Mouse (Mus musculus) liver, embryonic 12.5 days (tissue): ENCODE measurements around the gene Adh6b. TPM values are rescaled to one million over a fixed set of nuclear protein-coding genes. Genes with fewer than 3 reads are reported as not detected.

Experiments
- ATAC-seq: fragments of 200-750 bp; cut with Nextera tagmentation; 2 replicates; pipeline ENCODE4 v1.8.0; 2017; ENCODE audit warnings: moderate number of reproducible peaks, mild to moderate bottlenecking, moderate library complexity
- H3K27ac ChIP-seq: fragments of 300-500 bp; sonication (generic); 2 replicates; pipeline ENCODE4 v1.5.1; 2016; ENCODE audit warnings: mild to moderate bottlenecking
- H3K27me3 ChIP-seq: fragments of 300-500 bp; sonication (generic); replicated peaks from 2 replicates; pipeline ENCODE4 v1.6.1; 2016; ENCODE audit warnings: mild to moderate bottlenecking, moderate library complexity
- H3K36me3 ChIP-seq: fragments of 300-500 bp; sonication (generic); 2 replicates; pipeline ENCODE4 v1.6.1; 2016; ENCODE audit warnings: mild to moderate bottlenecking, moderate library complexity
- H3K4me1 ChIP-seq: fragments of 300-500 bp; sonication (generic); 2 replicates; pipeline ENCODE4 v1.6.1; 2016
- H3K4me2 ChIP-seq: fragments of 300-500 bp; sonication (generic); 2 replicates; pipeline ENCODE4 v1.6.1; 2016; ENCODE audit warnings: mild to moderate bottlenecking, moderate library complexity
- H3K4me3 ChIP-seq: fragments of 300-500 bp; sonication (generic); 2 replicates; pipeline ENCODE4 v1.5.1; 2016; ENCODE audit warnings: mild to moderate bottlenecking, moderate library complexity
- H3K9ac ChIP-seq: fragments of 300-500 bp; sonication (generic); 2 replicates; pipeline ENCODE4 v1.6.1; 2016; ENCODE audit warnings: mild to moderate bottlenecking, moderate library complexity
- H3K9me3 ChIP-seq: fragments of 300-500 bp; sonication (generic); replicated peaks from 2 replicates; pipeline ENCODE4 v1.6.1; 2016; ENCODE audit warnings: mild to moderate bottlenecking, moderate library complexity
- WGBS: fragments of 180-500 bp; shearing (Covaris S2); methylation state at CpG from one replicate; pipeline ENCODE4 v1.1.7; 2016; ENCODE audit not compliant: insufficient replicate concordance; 5-methylcytosine and 5-hydroxymethylcytosine counted together
- polyA plus RNA-seq: library from polyadenylated mRNA; unstranded; fragments of >200 nt; fragmentation: Nextera tagmentation; extraction: Ambion mirVana; gene quantifications from 2 replicates; pipeline ENCODE4 v1.2.1, GENCODE M21; 2016

Adh6b gene
- 0.41 and 0.68 TPM in 2 replicates for polyA plus RNA-seq

DNA sequence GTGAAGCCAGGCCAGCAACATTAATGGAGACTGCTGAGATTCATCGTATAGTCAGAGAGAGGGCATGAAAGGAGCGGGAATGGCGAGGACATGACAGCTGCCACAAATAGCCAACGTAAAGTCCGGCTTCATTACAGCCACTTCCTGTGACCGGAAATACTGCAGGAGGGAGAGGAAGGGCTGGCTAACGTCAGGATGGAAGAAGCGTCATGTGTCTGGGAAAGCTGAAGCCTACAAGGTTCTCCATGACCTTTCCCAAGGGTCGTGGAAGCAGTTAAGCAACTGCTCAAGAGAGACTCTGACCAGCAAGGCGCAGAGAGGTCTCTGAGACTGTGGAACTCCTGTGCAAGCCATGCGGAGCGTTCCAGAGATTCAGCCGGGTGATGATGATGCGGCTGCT lies at the start of gene Adh6b:
Gene Adh6b (plus strand): TSS at position 305 of the 400 bp plus-strand sequence.
- Histone ChIP-seq H3K27me3 (no peaks in the 10 kb centered on the region), H3K4me2 (no peak within 1 kb of the TSS), H3K36me3 (no peaks in the 10 kb centered on the region), H3K27ac (no peak within 1 kb of the TSS), H3K9me3 (no peaks in the 10 kb centered on the region), H3K4me1 (no peaks in the 10 kb centered on the region), H3K9ac (no peak within 1 kb of the TSS), H3K4me3 (no peak within 1 kb of the TSS)
- 56% methylated on average over 14 of the region's 14 CpGs for whole genome bisulfite sequencing
- ATAC-seq: no peak

DNA sequence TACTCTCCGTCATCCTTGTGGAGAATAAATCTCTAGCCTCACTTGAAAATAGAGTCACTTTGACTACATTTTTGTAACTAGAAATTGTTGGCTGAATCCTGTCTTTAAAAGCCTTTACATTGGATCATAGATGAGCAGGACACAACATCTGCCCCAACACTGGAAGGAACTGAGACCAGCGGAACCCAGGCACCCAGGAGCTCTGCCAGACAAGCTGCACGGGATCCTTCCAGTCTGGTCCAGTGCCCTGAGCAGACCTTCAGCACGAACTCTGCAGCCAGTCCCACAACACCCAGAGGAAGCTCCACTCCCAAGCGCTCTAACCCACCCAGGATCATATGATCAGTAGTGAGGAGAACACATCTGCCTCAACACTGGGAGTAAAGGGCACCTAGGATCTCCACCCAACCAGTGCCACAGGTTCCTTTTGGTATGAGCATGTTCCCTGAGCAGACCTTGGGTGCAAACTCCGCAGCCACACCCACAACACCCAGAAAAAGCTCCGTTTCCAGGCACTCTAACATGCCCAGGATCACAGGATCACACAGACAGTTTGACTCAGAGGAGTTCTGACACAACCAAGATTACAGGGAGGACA lies 48.2 kb upstream of the Adh6b start:
- Histone ChIP-seq H3K4me3 (no peak overlapping the region), H3K4me2 (no peak overlapping the region), H3K36me3 (no peaks in the 10 kb centered on the region), H3K9ac (no peak overlapping the region), H3K9me3 (peaks cover 7% of the 10 kb centered on the region; the same call in 1 of the 2 replicates), H3K4me1 (no peaks in the 10 kb centered on the region), H3K27me3 (no peaks in the 10 kb centered on the region), H3K27ac (no peak overlapping the region)
- no peak for ATAC-seq
- 69% methylated on average over 7 of the region's 7 CpGs for WGBS

DNA sequence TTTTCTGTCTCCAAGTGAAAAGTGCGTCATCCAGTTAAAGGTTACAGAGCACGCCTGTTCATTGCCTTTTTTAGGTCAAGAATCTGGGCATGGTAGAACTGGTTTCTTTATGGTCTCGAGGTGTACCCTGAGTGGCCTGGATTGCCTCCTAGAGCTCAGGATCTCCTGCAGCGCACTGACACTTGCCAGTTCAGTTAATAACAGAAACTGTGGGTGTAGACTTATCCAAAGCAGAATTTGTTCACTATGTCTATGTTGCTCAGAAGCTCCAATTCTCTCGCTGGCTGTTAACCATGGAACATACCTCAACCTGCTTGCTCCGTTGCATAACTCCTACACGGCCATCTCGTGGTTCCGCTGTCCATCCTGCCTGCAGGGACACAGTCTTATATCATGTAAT lies 41.4 kb upstream of the Adh6b start:
- H3K27ac ChIP-seq: no peak overlapping the region
- no peak overlapping the region for H3K4me3 ChIP-seq
- no peaks in the 10 kb centered on the region for H3K4me1 ChIP-seq
- ATAC-seq: no peak
- peaks cover 7% of the 10 kb centered on the region; the same call in 1 of the 2 replicates for H3K9me3 ChIP-seq
- H3K9ac ChIP-seq: no peak overlapping the region
- H3K27me3 ChIP-seq: no peaks in the 10 kb centered on the region
- H3K36me3 ChIP-seq: no peaks in the 10 kb centered on the region
- WGBS: 78% methylated on average over 9 of the region's 9 CpGs
- H3K4me2 ChIP-seq: no peak overlapping the region

DNA sequence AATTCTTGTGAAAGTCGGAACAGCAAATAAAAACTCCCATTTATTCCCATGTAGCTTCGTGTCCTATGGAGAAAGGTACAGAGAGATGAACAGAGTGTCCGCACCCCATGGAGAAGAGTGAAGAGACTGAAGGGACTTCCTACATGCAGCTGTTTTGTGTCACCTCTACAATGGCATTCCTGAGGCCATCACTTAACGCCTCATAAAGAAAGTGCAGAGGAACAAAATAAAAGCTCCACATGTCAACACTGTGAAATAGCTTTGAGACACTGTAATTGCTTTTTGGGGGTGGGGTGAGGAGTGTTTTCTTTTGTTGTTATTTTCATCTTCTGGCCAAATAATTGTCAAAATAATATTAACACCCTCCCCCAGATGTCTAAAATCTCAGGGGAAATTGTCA lies 38.9 kb upstream of the Adh6b start:
- WGBS: 71% methylated on average over 4 of the region's 4 CpGs
- Histone ChIP-seq H3K36me3 (no peaks in the 10 kb centered on the region), H3K4me2 (no peak overlapping the region), H3K4me1 (no peaks in the 10 kb centered on the region), H3K9ac (no peak overlapping the region), H3K9me3 (peaks cover 7% of the 10 kb centered on the region; the same call in 1 of the 2 replicates), H3K27ac (no peak overlapping the region), H3K27me3 (no peaks in the 10 kb centered on the region), H3K4me3 (no peak overlapping the region)
- no peak for ATAC-seq

DNA sequence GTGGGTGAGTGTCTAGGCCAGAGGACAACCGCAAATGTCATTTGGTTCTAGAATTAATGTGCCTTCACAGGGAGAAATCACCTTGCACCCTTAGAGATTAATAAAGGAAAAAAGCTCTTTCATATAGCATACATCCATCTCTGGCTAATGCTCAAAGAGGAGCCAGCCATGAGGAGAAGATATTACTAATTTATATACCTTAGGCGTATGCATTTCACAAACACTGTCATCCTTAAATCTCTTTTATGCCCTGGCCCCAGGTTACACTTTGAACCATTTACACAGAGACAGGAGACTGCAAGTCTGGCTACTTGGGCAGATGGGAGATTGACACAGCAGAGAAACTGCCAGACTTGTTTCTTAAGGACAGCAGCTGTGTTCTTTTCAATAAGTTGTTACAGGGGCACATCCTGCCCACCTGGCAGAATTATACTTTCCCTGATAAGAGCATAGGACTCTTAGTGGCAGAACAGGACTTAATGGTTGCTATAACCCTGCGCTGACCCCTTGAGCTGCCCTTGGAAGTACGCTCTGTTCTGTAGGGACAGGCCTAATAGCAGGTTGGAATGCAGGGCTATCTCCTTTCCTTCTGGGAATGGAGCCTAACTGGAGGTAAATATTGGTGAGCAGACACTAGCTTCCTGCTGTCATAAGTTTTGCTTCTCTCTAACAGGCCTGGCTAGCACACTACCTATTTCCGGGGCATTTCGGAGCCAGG lies 37.6 kb upstream of the Adh6b start:
- Histone ChIP-seq H3K9me3 (no peaks in the 10 kb centered on the region), H3K27me3 (no peaks in the 10 kb centered on the region), H3K4me2 (no peak overlapping the region), H3K4me3 (no peak overlapping the region), H3K27ac (no peak overlapping the region), H3K36me3 (no peaks in the 10 kb centered on the region), H3K9ac (no peak overlapping the region), H3K4me1 (no peaks in the 10 kb centered on the region)
- no peak for ATAC-seq
- 72% methylated on average over 6 of the region's 6 CpGs for WGBS

DNA sequence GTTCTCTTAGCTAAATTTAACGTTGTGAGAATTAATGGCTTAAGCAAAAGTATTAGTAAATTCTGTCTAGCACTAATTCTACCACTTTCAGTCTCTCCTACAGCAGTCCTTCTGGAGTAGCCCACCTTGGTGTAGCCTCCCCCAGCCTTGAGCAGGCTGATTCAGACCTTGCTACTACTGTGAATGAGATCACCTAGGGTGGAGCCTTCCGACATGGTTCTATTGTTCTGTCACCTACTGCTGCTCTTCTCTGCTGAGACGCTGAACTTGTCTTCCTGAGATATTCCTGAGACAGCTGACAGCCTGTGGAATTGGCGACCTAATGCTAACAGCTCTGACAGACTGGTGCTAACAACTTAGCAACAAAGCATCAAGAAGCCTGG lies 37.1 kb upstream of the Adh6b start:
- Histone ChIP-seq H3K9me3 (no peaks in the 10 kb centered on the region), H3K4me2 (no peak overlapping the region), H3K27ac (no peak overlapping the region), H3K36me3 (no peaks in the 10 kb centered on the region), H3K27me3 (no peaks in the 10 kb centered on the region), H3K4me1 (no peaks in the 10 kb centered on the region), H3K9ac (no peak overlapping the region), H3K4me3 (no peak overlapping the region)
- WGBS: 46% methylated on average over 4 of the region's 4 CpGs
- no peak for ATAC-seq

DNA sequence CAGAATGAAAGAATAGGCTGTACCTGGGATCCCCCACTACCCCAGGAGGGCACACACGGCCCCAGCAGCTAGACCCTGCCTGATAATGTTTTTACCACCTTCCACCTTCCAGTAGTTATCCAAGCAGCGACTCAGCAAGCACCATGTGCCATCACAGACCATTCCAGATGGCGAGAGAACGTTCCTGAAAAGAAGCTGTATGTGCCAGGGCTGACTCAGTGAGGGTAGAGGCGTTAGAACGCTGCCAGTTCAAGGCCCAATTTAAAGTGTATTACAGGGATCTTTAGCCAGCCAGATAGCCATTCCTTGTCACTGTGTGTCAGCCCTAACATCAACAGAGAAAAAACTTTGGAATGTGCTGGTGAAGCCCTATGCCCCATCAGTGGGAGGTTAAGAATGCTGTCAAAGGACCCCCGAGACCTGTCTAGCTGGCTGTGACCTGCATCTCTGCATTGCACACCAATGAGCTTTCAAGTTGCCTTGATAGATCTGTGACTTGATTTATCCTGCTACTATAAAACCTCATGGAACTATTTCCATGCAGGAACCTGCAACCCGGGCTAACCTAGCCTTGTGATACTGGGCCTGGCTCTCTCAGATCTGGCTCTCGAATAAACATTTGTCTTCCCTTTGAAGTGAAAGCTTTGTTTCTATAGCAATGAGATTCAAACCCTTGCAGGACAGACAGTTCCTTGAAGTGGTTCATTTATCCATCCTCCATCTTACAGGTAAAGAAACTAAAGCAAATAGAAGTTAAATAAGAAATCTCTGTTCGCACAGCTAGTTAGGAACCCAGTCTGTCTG lies 35.9 kb upstream of the Adh6b start:
- Histone ChIP-seq H3K27ac (no peak overlapping the region), H3K9ac (no peak overlapping the region), H3K36me3 (no peaks in the 10 kb centered on the region), H3K4me1 (no peaks in the 10 kb centered on the region), H3K4me2 (no peak overlapping the region), H3K4me3 (no peak overlapping the region), H3K27me3 (no peaks in the 10 kb centered on the region), H3K9me3 (no peaks in the 10 kb centered on the region)
- 56% methylated on average over 10 of the region's 10 CpGs for WGBS
- no peak for ATAC-seq

DNA sequence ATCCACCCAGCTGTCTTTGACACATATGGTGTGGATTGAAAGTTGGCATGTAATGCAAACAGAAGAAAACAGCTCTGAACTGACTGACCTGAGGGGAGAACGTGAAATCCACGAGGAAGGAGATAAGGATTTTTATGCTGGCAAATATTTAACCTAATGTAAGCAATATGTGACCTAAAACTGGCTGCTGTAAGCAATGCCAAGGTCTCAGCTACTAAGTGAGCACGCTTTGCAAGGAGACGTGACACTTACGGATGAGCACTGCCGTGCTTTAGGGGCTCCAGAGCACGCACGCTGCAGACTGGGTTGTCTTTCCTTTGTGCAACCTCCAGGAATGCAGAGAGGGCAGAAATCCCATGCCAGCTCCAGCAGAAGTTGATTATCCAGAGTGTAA lies 35.3 kb upstream of the Adh6b start:
- WGBS: 54% methylated on average over 8 of the region's 8 CpGs
- Histone ChIP-seq H3K4me1 (no peaks in the 10 kb centered on the region), H3K9me3 (no peaks in the 10 kb centered on the region), H3K9ac (no peak overlapping the region), H3K36me3 (no peaks in the 10 kb centered on the region), H3K27ac (no peak overlapping the region), H3K4me2 (0 out of 2 replicates have a peak overlapping the region, but pooled peaks have one; percentile 25), H3K27me3 (no peaks in the 10 kb centered on the region), H3K4me3 (no peak overlapping the region)
- no peak for ATAC-seq

DNA sequence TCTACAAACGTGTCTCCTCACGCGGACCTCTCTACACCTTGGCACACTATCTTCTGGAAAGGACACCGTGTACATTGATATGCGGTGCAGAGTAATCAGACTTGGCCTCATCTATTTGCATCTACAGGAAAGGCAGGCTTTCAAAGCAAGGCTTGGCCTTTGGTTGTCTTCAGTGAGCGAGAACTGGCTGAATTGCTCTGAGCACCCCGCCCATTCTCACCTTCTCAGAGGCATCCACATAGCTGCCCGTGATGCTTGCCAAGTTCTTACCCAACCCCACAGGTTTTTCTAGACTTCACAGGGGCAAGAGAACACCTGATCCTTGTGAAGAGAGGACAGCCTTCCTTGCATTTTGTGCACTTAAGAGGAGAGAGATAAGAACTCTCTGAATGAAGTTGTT lies 31.7 kb upstream of the Adh6b start:
- Histone ChIP-seq H3K27me3 (no peaks in the 10 kb centered on the region), H3K4me1 (no peaks in the 10 kb centered on the region), H3K4me2 (no peak overlapping the region), H3K36me3 (no peaks in the 10 kb centered on the region), H3K9me3 (no peaks in the 10 kb centered on the region), H3K4me3 (no peak overlapping the region), H3K27ac (no peak overlapping the region), H3K9ac (no peak overlapping the region)
- no peak for ATAC-seq
- 74% methylated on average over 8 of the region's 8 CpGs for WGBS

DNA sequence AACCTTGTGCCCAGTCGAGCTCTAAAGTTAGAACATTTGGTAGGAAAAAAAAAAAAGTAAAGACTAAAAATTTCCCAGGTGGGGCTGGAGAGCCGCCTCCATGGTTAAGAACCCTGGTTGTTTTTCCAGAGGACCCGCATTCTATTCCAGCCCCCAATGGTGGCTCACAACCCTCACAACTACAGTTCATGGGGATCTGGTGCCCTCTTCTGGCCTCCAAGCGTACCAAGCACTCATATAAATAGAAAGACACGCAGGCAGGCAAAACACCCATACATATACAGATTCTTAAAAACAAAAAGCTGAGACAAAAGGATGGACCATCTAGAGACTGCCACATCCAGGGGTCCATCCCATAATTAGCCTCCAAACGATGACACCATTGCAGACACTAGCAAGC lies 30.6 kb upstream of the Adh6b start:
- H3K4me3 ChIP-seq: no peak overlapping the region
- H3K36me3 ChIP-seq: no peaks in the 10 kb centered on the region
- H3K4me2 ChIP-seq: no peak overlapping the region
- no peaks in the 10 kb centered on the region for H3K27me3 ChIP-seq
- 62% methylated on average over 6 of the region's 6 CpGs for WGBS
- no peak overlapping the region for H3K9ac ChIP-seq
- no peak overlapping the region for H3K27ac ChIP-seq
- H3K4me1 ChIP-seq: no peaks in the 10 kb centered on the region
- H3K9me3 ChIP-seq: no peaks in the 10 kb centered on the region
- no peak for ATAC-seq

DNA sequence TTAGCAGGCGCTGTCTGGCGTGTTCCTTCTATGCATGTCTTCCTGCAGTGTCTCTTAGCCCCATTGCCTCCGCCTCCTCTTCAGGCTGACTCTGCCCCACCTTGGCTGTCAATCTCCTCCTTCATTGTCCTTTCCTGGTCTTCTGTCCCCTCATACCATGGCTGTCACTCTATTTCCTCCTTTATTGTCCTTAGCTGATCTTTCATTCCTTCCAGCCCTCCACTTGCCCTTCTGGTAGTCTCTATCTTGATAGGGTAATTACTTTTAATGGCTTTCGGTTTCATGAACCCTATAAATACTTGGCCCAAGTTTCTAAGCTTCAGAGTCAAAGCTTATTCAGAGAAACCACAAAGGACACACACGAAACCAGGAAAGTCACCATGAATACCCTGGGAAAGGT lies 28.6 kb upstream of the Adh6b start, which contains the start of gene Adh6a:
Gene Adh6a (plus strand): TSS at position 322 of the 400 bp plus-strand sequence.
- WGBS: 63% methylated on average over 5 of the region's 5 CpGs
- Histone ChIP-seq H3K27me3 (no peaks in the 10 kb centered on the region), H3K9me3 (no peaks in the 10 kb centered on the region), H3K4me1 (no peaks in the 10 kb centered on the region), H3K4me3 (no peak within 1 kb of the TSS), H3K9ac (no peak within 1 kb of the TSS), H3K27ac (no peak within 1 kb of the TSS), H3K36me3 (no peaks in the 10 kb centered on the region), H3K4me2 (no peak within 1 kb of the TSS)
- no peak for ATAC-seq

DNA sequence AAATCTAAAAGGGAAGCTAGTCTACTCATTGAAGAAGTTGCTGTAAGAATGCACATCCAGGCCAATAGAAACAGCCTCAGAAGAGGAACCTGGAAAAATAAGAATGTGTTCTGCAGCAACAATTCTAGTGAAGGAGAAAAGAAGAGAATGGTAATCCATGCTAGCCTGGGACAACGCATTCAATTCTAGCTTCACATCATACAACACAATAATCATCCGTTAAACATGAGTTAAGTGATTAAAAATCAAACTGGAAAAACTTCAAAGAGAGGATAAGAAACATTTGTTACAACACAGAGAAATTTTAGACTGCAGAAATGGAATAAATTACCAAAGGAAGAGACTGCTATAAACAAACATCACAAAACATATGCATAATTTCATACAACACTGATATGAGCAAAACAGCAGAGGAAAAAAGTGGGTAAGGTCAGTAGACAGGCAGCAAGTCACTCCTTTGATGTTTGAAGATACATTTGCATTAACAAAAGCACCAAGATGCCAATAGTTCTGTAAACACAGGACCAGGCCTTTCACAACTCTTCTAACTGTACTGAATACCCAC lies 24.6 kb upstream of the Adh6b start:
- Histone ChIP-seq H3K27ac (no peak overlapping the region), H3K4me2 (no peak overlapping the region), H3K27me3 (no peaks in the 10 kb centered on the region), H3K9me3 (no peaks in the 10 kb centered on the region), H3K4me3 (no peak overlapping the region), H3K36me3 (no peaks in the 10 kb centered on the region), H3K4me1 (no peaks in the 10 kb centered on the region), H3K9ac (no peak overlapping the region)
- WGBS: 70% methylated on average over 2 of the region's 2 CpGs
- no peak for ATAC-seq
